Mouse (Mus musculus) heart, postnatal 0 days (tissue): ENCODE results near the gene Kif2a. TPM values are rescaled to one million over a fixed set of nuclear protein-coding genes. Genes with fewer than 3 reads are reported as not detected.

Source experiments
- ATAC-seq: fragments of 200-750 bp; cut with Nextera tagmentation; 2 replicates; pipeline ENCODE4 v1.8.0; 2017; ENCODE audit warnings: low read depth, moderate number of reproducible peaks, moderate library complexity; ENCODE audit not compliant: insufficient read depth
- DNase-seq: peaks from one replicate; pipeline ENCODE4 v3.0.0-alpha.2; 2016; ENCODE audit warnings: low spot score
- H3K27ac ChIP-seq: fragments of 300-500 bp; sonication (generic); 2 replicates; pipeline ENCODE4 v1.5.1; 2014; ENCODE audit warnings: low read depth, mild to moderate bottlenecking
- H3K27me3 ChIP-seq: fragments of 300-500 bp; sonication (generic); 2 replicates; pipeline ENCODE4 v1.6.1; 2014; ENCODE audit warnings: low read length, mixed read lengths; ENCODE audit not compliant: control insufficient read depth, insufficient read depth
- H3K36me3 ChIP-seq: fragments of 300-500 bp; sonication (generic); replicated peaks from 2 replicates; pipeline ENCODE4 v1.6.1; 2014; ENCODE audit warnings: low read length, mixed read lengths; ENCODE audit not compliant: control insufficient read depth, insufficient read depth
- H3K4me1 ChIP-seq: fragments of 300-500 bp; sonication (generic); 2 replicates; pipeline ENCODE4 v1.6.1; 2014; ENCODE audit warnings: antibody characterized with exemption; ENCODE audit not compliant: control insufficient read depth, insufficient read depth
- H3K4me2 ChIP-seq: fragments of 300-500 bp; sonication (generic); 2 replicates; pipeline ENCODE4 v1.6.1; 2014; ENCODE audit warnings: low read depth, mild to moderate bottlenecking, low read length, moderate library complexity
- H3K4me3 ChIP-seq: fragments of 300-500 bp; sonication (generic); 2 replicates; pipeline ENCODE4 v1.5.1; 2014; ENCODE audit warnings: low read depth, low read length
- H3K9ac ChIP-seq: fragments of 300-500 bp; sonication (generic); replicated peaks from 2 replicates; pipeline ENCODE4 v1.6.1; 2014; ENCODE audit warnings: low read depth, low read length, mixed read lengths
- H3K9me3 ChIP-seq: fragments of 300-500 bp; sonication (generic); replicated peaks from 2 replicates; pipeline ENCODE4 v1.6.1; 2016; ENCODE audit warnings: low read length; ENCODE audit not compliant: control insufficient read depth
- CTCF ChIP-seq: IDR thresholded peaks from 2 replicates; pipeline ENCODE4 v1.5.1; 2016; ENCODE audit warnings: antibody characterized with exemption, control low read depth, low read depth
- EP300 ChIP-seq: IDR thresholded peaks from 2 replicates; pipeline ENCODE4 v1.6.1; 2016; ENCODE audit warnings: antibody characterized with exemption, low read depth
- WGBS: fragments of 180-500 bp; shearing (Covaris S2); extraction: QIAGEN DNeasy Blood & Tissue Kit; methylation state at CpG from one replicate; pipeline ENCODE4 v1.1.7; 2014; 5-methylcytosine and 5-hydroxymethylcytosine counted together
- polyA plus RNA-seq: library from polyadenylated mRNA; unstranded; fragments of >200 nt; fragmentation: Nextera tagmentation; extraction: Ambion mirVana; gene quantifications from 2 replicates; pipeline ENCODE4 v1.2.1, GENCODE M21; 2015
- total RNA-seq: library from RNA; depleted of rRNA; stranded (reverse); fragments of >200 nt; gene quantifications from 2 replicates; pipeline ENCODE4 v1.2.3, GENCODE M21; 2014; ENCODE audit warnings: low replicate concordance; rRNA removed

The Kif2a gene
- total and polyA plus RNA-seq, 2 experiments from 2014 or later, result 6.5 to 11.7 TPM

- Histone ChIP-seq H3K4me2 (no peak overlapping the region), H3K27ac (no peak overlapping the region), H3K9ac (no peak overlapping the region), H3K4me3 (no peak overlapping the region), H3K27me3 (no peaks in the 10 kb centered on the region), H3K36me3 (peaks cover 38% of the 10 kb centered on the region), H3K4me1 (no peaks in the 10 kb centered on the region), H3K9me3 (no peaks in the 10 kb centered on the region)
- 88% methylated on average over 10 of the region's 10 CpGs for WGBS
- TF ChIP-seq CTCF, result no peak
- no peak for TF ChIP-seq EP300
- DNase-seq, result no peak
- ATAC-seq, result no peak
These were observed 111.8 kb downstream of the Kif2a start for GRCm38 (mm10) chr13:106910096-106910495.

Other genes with a start within 250 kb of the Kif2a start
- gene Ipo11, start 85.2 kb downstream of the Kif2a start, total RNA-seq, result 35.1 and 59.9 TPM in 2 replicates
- 30.4 and 31.9 TPM in 2 replicates for gene Ipo11, start 85.2 kb downstream of the Kif2a start, polyA plus RNA-seq
- gene Dimt1, start 75.0 kb downstream of the Kif2a start, total RNA-seq, result 4.0 and 11.8 TPM in 2 replicates
- gene Dimt1, start 75.0 kb downstream of the Kif2a start, polyA plus RNA-seq, result 16.2 and 16.4 TPM in 2 replicates